Mouse (Mus musculus): ENCODE results near the gene Cntrl. TPM values are rescaled to one million over a fixed set of nuclear protein-coding genes. Genes with fewer than 3 reads are reported as not detected.

Cntrl gene
- polyA plus RNA-seq, 2 experiments from 2014 or later = 139 to 153 TPM

DNA sequence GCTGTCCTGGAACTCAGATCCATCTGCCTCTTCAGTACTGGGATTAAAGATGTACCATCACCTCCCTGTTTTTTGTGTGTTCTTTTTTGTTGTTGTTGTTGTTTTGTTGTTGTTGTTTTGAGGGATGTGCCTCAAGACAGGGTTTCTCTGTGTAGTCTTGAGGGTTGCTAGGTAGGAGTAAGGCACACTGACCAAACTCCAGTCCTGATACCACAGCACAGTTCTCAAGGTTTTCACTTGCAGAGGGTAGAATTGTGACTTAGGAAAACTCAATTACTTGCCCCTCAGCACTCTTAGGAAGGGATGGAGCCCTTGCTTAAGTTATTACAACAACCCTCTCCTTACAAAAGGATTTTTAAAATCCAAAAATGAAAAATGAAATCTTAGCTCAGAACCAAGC lies 22.2 kb downstream of the Cntrl start:
- ATAC-seq = no peak

- peak; percentile 99 for ATAC-seq
Measured at GRCm38 (mm10) chr2:35131991-35132661, 22.8 kb downstream of the Cntrl start.

GRCm38 (mm10) chr2:35132662-35133055 lies 23.4 kb downstream of the Cntrl start:
- no peak for ATAC-seq

DNA sequence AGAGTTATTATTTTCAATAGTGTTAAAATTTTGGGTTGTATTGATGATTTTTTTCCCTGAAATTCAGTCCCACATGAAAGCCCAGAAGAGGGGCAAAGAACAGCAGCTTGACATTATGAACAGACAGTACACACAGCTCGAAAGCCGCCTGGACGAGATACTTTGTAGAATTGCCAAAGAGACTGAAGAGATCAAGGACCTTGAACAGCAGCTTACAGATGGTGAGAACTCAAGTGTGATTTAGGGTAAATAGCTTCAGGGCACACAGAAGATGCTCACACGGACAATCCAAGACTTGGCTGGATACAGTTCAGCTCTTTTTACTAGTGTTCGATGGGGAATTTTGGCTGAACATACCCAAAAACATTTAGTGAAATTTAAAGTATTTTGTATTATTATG lies 24.6 kb downstream of the Cntrl start:
- ATAC-seq = no peak

DNA sequence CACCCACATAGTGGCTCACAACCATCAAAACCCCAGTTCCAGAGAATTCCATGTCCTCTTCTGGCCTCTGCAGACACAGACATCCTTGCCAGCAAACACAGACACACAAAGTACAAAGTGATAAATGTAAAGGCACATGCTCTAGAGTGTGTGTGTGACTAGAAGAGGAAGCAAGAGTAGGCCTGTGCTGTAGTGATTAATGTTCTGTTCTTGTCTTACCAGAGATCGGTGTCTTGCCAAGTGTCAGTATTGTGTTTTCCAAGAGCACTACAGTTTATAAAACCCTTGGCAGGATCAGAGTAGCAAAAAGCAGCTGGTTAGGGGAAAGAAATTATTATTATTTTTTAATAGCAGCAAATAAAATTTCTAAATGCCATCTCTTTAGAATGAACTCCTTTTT lies 29.3 kb downstream of the Cntrl start:
- ATAC-seq = no peak

GRCm38 (mm10) chr2:35141673-35142072 lies 32.4 kb downstream of the Cntrl start:
- ATAC-seq = no peak

- no peak for ATAC-seq
Measured at GRCm38 (mm10) chr2:35148806-35149205, 39.5 kb downstream of the Cntrl start.

- no peak for ATAC-seq
Measured at GRCm38 (mm10) chr2:35151303-35151882, 42.1 kb downstream of the Cntrl start.

DNA sequence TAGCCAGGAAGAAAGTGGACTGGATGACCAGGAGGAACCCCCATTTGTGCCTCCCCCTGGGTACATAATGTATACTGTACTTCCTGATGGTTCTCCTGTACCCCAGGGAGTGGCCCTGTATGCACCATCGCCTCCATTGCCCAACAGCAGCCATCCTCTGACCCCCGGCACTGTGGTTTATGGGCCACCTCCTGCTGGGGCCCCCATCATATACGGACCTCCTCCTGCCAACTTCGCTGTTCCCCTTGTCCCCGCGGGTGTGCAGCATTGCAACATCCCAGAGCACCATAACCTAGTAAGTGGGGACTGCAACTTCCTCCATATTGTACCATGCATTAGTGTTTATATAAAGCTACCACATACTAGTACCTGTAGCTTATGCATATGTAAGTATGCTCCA lies 43.9 kb downstream of the Cntrl start:
- ATAC-seq = no peak

DNA sequence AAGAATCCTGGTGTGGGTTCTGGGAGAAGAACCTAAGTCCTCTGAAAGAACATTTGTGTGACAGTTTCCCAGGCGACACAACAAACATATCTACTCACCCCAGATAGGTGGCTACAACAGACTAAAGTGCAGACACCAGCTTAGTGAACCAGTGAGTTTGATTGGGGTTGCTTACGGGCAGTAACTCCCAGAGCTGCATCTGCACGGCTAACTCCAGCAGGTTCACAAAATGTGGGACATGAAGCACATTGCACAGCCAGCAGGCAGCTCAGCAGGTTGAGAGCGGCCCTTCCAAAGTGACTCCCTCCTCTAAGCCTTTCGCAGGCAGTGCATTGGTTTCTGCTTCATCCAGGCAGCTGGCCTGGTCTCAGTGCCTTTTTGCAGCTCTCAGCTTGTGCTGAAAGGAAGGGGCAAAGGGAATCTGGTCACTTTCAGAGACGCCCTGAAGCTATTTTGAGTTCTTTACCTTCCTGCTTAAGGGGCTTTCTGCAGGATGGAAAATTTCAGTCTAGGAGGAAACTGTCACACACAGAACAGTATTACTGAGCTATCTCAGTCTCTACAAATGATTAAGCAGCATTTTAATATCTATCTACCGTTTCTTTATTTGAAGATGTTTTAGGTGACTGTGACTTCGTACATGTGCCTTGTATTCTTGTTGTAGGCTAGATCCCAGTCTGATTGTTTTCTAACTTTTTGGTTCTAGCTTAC lies 44.7 kb downstream of the Cntrl start:
- ATAC-seq = peak; percentile 28

- ATAC-seq = no peak
Measured at GRCm38 (mm10) chr2:35156985-35157384, 47.7 kb downstream of the Cntrl start.

DNA sequence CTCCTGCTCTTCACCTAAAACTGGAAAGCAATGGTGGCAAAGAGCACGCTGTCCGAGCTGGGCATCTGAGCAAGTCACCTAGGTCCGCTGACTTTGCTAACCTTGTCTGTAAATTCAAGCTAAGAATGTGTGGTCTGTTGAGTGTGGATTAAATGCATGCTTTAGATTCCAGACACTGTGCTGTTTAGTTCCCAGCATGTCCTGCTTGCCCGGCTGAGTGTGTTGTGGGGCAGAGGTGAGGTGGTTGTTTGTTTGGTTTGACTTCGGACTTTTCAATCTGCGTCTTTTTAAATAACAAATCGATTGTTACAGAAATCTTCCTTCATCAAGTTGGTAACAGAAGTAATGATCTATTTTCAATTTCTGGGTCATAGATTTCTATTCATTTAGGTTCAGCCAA lies 48.5 kb downstream of the Cntrl start:
- ATAC-seq = no peak

DNA sequence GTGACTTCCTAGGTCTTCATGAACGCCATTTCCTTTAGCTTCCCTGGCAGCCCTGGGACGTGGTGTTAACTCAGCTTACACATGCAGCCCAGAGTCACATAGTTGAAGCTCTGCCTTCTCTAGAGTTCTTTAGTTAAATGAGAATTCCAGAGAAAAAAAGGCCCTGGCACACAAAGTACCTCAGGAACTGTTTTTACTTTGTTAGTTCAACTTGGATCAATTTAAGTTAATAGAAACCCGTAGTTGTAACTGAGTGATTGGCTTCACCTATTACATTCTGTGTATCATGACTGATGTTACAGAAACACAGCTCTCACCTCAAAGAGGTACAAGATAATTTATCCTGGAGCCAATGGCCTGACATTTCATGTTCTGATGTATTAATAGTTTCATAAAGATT lies 49.1 kb downstream of the Cntrl start:
- no peak for ATAC-seq

GRCm38 (mm10) chr2:35160206-35160605 lies 50.9 kb downstream of the Cntrl start:
- ATAC-seq = no peak

GRCm38 (mm10) chr2:35161846-35162488 lies 52.7 kb downstream of the Cntrl start:
- no peak for ATAC-seq

- ATAC-seq = no peak
Measured at GRCm38 (mm10) chr2:35163396-35163795, 54.1 kb downstream of the Cntrl start.

GRCm38 (mm10) chr2:35165416-35165815 lies 56.1 kb downstream of the Cntrl start:
- ATAC-seq = no peak

DNA sequence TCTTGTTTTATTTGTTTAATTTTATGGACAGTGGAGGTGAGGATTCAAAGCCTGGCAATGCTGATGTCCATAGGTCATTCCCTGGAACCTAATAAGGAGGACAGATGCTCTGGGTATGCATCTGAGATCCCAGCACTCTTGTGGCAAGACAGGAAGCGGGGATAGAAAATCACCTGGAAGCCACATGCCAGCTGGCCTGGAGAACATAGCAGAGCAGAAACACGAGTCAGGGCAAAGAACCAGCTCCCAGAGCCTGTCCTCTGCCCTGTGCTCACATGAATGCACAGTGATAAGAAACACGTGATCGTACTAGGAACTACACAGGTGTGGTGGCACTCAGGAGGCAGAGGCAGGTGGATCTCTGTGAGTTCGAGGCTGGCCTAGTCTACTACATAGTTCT lies 57.5 kb downstream of the Cntrl start:
- no peak for ATAC-seq

DNA sequence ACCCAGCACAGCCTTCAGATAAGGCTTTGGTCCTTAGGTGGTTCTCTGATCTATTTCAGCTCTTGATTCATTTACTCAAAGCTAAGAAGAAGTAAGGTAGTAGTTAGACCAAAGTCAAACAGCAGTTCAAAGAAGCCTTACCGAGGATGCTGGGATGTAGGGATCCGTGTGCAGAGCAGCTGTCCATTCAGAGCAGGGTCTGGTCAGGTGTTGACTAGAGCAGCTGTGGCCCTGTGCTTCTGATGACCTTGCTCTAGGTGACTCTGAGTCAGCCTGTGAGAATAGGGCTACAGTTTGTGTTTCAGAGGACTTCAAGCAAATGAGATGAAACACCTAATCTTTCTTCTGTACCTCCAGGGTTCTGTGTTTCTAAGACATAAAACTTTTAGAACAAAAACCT lies 60.2 kb downstream of the Cntrl start:
- ATAC-seq = no peak

GRCm38 (mm10) chr2:35171341-35171861 lies 62.1 kb downstream of the Cntrl start:
- no peak for ATAC-seq

DNA sequence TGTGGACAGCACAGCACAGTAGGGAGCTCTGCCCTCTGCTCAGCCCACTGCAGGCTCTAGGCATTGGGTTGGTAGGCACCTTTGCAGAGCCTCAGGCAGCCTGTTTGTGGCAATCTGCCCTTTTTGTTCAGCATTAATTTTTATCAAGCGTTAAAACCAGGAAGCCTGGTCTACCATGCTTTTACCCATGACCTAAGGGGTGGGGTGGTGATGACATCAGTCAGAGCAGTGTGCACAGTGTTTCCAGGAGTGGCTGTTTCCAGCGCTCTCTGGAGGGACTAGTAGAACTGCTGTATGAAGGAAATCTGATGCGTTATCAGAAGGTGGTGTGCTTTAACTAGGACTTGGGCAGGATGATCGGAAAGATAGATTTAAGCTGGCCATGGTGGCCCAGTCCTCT lies 63.0 kb downstream of the Cntrl start:
- ATAC-seq = no peak

DNA sequence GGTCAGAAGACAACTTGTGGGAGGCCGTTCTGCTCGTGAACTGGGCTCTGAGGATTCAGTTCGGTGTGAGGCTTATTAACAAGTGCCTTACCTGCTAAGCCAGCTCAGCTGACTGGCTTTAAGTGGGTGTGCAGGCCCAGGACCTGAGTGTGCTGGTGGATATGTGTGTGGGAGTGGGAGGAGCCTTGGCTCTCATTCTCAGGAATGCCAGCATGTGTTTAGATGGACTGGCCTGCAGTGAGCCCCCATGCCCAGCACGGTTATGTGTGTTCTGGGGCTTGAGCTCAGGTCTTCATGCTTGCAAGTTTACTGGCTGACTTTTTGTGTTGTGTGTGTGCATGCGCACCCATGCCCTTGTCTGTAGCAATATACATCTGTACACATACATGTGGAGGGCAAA lies 64.4 kb downstream of the Cntrl start:
- no peak for ATAC-seq

GRCm38 (mm10) chr2:35174100-35174499 lies 64.8 kb downstream of the Cntrl start:
- ATAC-seq = no peak

Measured in activated CD4-positive, CD25-positive, alpha-beta regulatory T cell, adult 4 months (primary cell).